Mouse (Mus musculus): ENCODE measurements around the gene Mcee. TPM values are rescaled to one million over a fixed set of nuclear protein-coding genes. Genes with fewer than 3 reads are reported as not detected.

Gene Mcee
- 44.0 and 44.6 TPM in 2 replicates for polyA plus RNA-seq (2016; fragmentation: Nextera tagmentation; extraction: Ambion mirVana)

DNA sequence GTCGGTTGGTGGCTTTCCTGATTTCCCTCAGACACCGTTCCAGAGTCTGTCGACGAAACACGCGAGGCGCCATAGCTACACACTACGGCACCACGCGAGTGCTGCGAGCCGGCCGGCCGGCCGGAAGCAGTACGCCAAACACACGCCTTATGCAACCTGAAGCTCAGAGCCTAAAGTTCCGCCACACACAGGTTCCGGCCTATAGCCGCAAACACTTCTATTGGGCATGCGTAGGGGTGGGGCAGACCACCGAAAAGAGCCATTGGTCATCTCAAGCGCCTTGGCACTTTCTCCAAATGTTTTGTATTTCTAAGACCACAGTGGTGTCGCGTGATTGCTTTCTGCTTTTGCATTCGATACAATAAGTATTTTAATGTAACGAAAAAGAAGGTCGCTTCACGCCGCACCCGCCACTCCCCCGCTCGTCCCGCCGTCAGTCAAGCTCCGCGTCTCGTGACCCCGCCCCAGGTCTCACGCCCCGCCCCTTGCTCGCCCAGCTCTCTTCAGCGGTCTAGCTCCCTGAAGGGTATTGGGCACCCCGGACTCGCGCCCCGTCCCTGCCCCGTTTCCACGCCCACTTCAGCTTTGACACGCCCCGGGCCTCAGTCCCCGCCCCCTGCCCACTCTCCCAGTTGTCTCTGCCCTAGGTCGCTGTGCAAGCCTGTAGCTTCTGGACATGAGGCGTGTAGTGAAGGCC is at the start of gene Mcee, which contains the start of gene Mphosph10:
Gene Mcee, plus strand, starts transcription at position 486 of the 697 bp plus-strand sequence.
Gene Mphosph10, minus strand, starts transcription at position 147 of the 697 bp plus-strand sequence.
- under 1% methylated on average over 54 of the region's 54 CpGs for WGBS
- Histone ChIP-seq H3K4me3 (peak within 1 kb of the TSS; percentile 83), H3K9me3 (no peaks in the 10 kb centered on the region), H3K36me3 (replicated peaks) (peaks cover 26% of the 10 kb centered on the region), H3K27me3 (replicated peaks; ENCODE audit: low read depth, poor library complexity, severe bottlenecking) (no peaks in the 10 kb centered on the region), H3K4me1 (peaks cover 19% of the 10 kb centered on the region), H3K27ac (replicated peaks) (peak within 1 kb of the TSS; percentile 92)
- DNase-seq (ENCODE audit: low spot score): peak; percentile 97

DNA sequence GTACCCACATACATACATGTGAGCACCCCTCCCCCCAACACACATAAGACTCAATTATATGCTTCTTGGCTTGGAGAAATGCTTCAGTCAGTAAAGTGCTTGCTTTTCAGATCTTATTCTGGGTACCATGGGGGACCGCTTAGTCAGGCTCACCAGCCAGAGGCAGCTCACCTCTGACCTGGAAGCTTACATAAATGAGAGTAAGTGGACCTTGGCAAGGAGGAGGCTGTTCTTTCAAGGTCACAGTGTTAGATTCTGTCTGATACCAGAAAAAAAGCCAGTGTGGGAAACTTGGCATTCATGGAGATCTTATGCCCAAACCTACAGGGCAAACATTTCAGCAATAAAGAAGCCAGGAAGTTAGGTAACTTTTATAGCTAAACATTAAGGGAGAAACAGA is 44.6 kb upstream of the Mcee start:
- Histone ChIP-seq H3K27ac (replicated peaks) (no peak overlapping the region), H3K4me3 (no peak overlapping the region), H3K36me3 (replicated peaks) (peaks cover 59% of the 10 kb centered on the region), H3K9me3 (no peaks in the 10 kb centered on the region), H3K27me3 (replicated peaks; ENCODE audit: low read depth, poor library complexity, severe bottlenecking) (no peaks in the 10 kb centered on the region), H3K4me1 (no peaks in the 10 kb centered on the region)
- DNase-seq (ENCODE audit: low spot score): no peak
- WGBS: 82% methylated on average over 1 of the region's 1 CpGs

DNA sequence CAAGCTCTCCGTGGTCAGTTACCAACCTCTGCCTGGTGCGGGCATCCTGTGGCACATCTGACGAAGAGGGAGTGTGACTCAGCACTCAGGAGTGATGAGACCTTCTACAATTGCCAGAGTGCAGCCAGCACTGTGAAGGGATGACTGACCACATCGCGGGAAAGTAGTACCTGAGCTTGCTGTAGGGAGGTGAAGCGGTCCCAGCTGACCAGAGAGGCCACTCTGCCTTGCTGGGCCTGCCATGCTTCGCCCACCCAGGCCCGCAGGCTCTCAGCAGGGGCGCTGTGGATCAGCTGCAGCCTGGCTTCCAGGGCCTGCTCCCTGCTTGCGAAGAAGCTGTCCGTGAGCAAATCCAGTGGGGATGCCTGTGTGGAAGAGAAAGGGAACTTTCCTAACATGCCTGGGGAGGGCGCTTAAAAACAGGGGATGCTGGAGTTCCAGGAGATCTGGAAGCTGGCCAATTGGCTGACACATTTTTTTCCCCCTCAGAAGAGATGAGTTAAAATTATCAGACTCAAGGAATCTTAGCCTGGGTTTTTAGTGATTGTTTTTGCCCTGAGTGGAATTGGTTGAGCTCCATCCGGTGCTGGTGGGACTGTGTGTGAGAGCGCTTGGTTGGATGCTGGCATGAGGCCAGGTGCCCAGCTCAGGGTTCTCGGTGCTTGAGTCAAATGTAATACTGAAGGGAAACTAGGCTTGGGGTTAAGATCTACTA is 43.1 kb upstream of the Mcee start:
- no peak overlapping the region for H3K27ac ChIP-seq (replicated peaks)
- H3K36me3 ChIP-seq (replicated peaks): peaks cover 74% of the 10 kb centered on the region
- no peak for DNase-seq (ENCODE audit: low spot score)
- WGBS: 90% methylated on average over 15 of the region's 15 CpGs
- no peaks in the 10 kb centered on the region for H3K9me3 ChIP-seq
- H3K4me1 ChIP-seq: no peaks in the 10 kb centered on the region
- no peaks in the 10 kb centered on the region for H3K27me3 ChIP-seq (replicated peaks; ENCODE audit: low read depth, poor library complexity, severe bottlenecking)
- H3K4me3 ChIP-seq: no peak overlapping the region

DNA sequence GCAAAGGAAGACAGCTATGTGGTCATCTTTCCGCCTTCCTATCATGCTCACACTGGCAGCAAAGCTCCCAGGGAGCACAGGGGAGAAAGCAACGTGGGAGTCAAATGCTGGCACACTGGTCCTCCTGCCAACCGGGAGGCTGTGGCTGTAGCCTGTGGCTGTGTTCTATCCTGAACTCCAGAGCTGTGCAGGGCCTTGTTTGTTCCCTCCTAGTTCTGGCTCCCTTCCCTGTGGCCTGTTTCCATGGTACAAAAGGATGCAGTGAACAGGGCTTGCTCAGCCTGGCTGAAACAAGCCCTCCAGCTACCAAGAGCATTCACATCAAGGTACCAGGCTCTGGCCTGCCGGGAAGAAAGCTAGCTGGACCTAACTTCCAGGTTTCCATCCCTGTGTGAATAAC is 41.3 kb upstream of the Mcee start:
- Histone ChIP-seq H3K4me3 (no peak overlapping the region), H3K9me3 (no peaks in the 10 kb centered on the region), H3K4me1 (no peaks in the 10 kb centered on the region), H3K27ac (replicated peaks) (no peak overlapping the region), H3K36me3 (replicated peaks) (peaks cover 75% of the 10 kb centered on the region), H3K27me3 (replicated peaks; ENCODE audit: low read depth, poor library complexity, severe bottlenecking) (no peaks in the 10 kb centered on the region)
- DNase-seq (ENCODE audit: low spot score): no peak
- 81% methylated on average over 4 of the region's 4 CpGs for WGBS

DNA sequence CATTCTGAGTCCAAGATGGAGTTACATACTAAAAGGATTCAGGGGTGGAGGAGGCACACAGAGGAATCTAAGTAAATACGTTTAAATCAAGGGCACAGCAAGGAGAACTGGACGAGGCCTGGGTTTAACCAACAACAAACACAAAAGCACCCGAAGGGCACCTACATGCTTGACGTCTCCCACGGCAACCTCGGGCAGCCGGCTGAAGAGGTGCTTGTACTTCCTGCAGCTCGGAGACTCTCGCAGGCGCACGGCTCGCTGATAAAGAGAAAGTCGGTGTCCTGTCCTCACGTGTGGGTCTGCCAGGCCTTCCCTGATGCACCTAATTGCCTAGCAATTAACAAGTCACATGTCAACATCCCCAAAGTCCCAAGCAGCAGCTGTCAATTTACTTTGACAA is 38.2 kb upstream of the Mcee start:
- Histone ChIP-seq H3K27me3 (replicated peaks; ENCODE audit: low read depth, poor library complexity, severe bottlenecking) (no peaks in the 10 kb centered on the region), H3K4me1 (no peaks in the 10 kb centered on the region), H3K36me3 (replicated peaks) (peaks cover 74% of the 10 kb centered on the region), H3K27ac (replicated peaks) (no peak overlapping the region), H3K4me3 (no peak overlapping the region), H3K9me3 (no peaks in the 10 kb centered on the region)
- DNase-seq (ENCODE audit: low spot score): no peak
- WGBS: 68% methylated on average over 14 of the region's 14 CpGs

DNA sequence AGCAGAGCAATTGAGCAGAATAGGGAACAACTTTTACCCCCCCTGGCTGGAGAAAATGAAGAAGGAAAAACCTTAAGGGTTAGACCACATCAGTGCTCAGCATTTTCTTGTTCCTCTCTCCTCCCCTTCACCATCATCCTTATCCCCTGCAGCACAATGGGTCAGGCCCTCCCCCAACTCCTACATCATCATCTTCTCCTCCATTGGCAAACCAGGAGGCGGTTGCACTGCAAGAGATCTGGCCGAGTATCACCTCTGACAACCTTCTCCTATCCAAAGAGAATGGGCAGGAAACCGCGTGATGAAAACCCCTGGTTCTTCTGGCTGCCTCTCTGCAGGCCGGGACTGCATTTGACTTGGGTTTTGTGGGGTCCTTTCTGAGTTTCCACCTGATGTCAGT is 35.7 kb upstream of the Mcee start:
- H3K4me3 ChIP-seq: no peak overlapping the region
- WGBS: 93% methylated on average over 5 of the region's 5 CpGs
- H3K9me3 ChIP-seq: no peaks in the 10 kb centered on the region
- H3K4me1 ChIP-seq: no peaks in the 10 kb centered on the region
- H3K27ac ChIP-seq (replicated peaks): no peak overlapping the region
- no peaks in the 10 kb centered on the region for H3K27me3 ChIP-seq (replicated peaks; ENCODE audit: low read depth, poor library complexity, severe bottlenecking)
- DNase-seq (ENCODE audit: low spot score): no peak
- peaks cover 85% of the 10 kb centered on the region for H3K36me3 ChIP-seq (replicated peaks)

DNA sequence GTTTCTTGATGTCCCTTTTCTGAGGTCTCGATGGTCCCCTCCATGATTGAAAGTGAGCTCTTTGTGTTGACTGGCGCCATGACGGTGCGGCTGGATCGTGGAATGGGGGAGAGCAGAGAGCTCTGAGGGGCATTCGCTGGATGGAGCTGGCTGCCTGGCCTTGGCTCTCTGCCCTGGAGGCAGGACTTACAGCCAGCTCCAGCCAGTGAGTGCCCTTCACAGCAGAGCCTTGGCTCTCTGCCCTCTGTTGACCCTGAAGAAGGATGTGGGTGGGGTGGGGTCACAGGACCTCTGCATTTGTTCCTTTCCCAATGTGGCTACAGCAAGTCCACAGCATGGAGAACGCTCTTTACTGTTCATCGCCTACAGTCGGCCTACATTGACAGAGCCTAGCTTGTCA is 35.0 kb upstream of the Mcee start:
- Histone ChIP-seq H3K27ac (replicated peaks) (no peak overlapping the region), H3K9me3 (no peaks in the 10 kb centered on the region), H3K4me1 (no peaks in the 10 kb centered on the region), H3K27me3 (replicated peaks; ENCODE audit: low read depth, poor library complexity, severe bottlenecking) (no peaks in the 10 kb centered on the region), H3K4me3 (no peak overlapping the region), H3K36me3 (replicated peaks) (peaks cover 87% of the 10 kb centered on the region)
- DNase-seq (ENCODE audit: low spot score): no peak
- 86% methylated on average over 9 of the region's 9 CpGs for WGBS

DNA sequence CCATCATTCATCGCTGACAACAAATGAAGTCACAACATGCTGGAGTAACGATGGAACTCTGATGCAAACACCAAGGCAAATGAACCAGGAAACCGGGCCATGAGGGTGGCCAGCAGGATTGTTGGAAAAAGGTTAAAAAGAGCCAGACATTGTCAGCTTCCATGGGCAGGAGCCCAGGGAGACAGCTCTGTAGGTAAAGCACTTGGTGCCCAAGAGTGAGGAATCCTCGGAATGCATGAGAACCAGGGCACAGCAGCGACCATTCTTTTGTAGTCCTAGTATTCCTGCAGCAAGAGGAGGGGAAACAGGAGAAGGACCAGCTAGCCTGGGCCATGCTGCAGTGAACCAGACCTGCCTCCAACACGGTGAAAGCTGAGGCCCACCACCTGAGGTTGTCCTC is 33.7 kb upstream of the Mcee start:
- DNase-seq (ENCODE audit: low spot score): no peak
- no peak overlapping the region for H3K4me3 ChIP-seq
- peaks cover 87% of the 10 kb centered on the region for H3K36me3 ChIP-seq (replicated peaks)
- no peaks in the 10 kb centered on the region for H3K4me1 ChIP-seq
- no peaks in the 10 kb centered on the region for H3K27me3 ChIP-seq (replicated peaks; ENCODE audit: low read depth, poor library complexity, severe bottlenecking)
- WGBS: 86% methylated on average over 6 of the region's 6 CpGs
- no peaks in the 10 kb centered on the region for H3K9me3 ChIP-seq
- H3K27ac ChIP-seq (replicated peaks): no peak overlapping the region

DNA sequence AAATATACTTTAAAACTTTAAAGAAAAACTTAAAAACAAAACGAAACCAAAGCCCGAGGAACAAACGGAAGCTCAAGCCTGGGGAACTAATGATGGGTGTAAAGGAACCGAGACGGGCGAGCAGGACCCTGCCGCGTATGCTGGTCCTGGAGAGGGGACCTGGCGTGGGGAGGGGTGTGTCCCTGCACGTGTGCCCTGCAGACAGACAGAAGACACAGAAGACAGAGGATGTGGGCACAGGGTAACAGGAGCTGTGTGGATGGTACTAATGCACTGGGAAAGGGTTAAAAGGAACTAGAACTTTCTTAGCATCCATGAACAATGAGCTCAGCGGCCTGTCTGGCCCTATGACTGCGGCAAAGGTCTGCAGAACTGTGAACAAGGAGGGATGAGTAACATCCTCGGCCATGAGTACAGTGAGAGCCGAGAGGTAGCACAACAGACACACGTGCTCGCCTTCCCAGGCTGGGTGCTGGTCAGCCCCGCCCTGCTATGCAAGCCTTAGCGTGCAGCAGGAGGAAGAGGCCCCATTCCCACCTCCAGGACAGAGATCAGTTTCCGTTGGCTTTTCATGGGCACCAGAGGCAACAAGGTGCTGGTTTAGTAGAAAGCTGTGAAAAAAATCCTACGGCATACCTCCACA is 32.3 kb upstream of the Mcee start:
- no peak overlapping the region for H3K27ac ChIP-seq (replicated peaks)
- H3K4me1 ChIP-seq: no peaks in the 10 kb centered on the region
- H3K9me3 ChIP-seq: no peaks in the 10 kb centered on the region
- 79% methylated on average over 20 of the region's 20 CpGs for WGBS
- peaks cover 91% of the 10 kb centered on the region for H3K36me3 ChIP-seq (replicated peaks)
- no peaks in the 10 kb centered on the region for H3K27me3 ChIP-seq (replicated peaks; ENCODE audit: low read depth, poor library complexity, severe bottlenecking)
- no peak overlapping the region for H3K4me3 ChIP-seq
- DNase-seq (ENCODE audit: low spot score): no peak

DNA sequence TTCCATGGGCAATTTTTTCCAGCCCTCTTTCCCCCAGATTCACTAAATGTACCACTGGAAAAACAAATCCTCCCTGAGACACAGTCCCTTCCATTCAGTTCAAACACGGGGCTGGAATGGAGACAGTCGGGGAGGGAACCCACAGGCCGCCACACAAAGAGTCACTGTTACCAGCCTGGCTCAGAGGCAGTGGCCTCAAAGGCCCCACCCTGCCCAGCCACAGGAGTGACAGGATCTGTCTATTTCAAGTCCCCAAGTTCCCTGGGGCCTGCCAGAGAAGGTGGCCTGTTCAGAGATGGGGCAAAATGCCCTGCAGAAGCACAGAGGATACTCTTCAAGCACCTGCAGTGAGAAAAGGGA is 31.8 kb upstream of the Mcee start:
- WGBS: 34% methylated on average over 3 of the region's 3 CpGs
- DNase-seq (ENCODE audit: low spot score): no peak
- Histone ChIP-seq H3K36me3 (replicated peaks) (peaks cover 91% of the 10 kb centered on the region), H3K4me1 (no peaks in the 10 kb centered on the region), H3K4me3 (no peak overlapping the region), H3K27me3 (replicated peaks; ENCODE audit: low read depth, poor library complexity, severe bottlenecking) (no peaks in the 10 kb centered on the region), H3K9me3 (no peaks in the 10 kb centered on the region), H3K27ac (replicated peaks) (no peak overlapping the region)

DNA sequence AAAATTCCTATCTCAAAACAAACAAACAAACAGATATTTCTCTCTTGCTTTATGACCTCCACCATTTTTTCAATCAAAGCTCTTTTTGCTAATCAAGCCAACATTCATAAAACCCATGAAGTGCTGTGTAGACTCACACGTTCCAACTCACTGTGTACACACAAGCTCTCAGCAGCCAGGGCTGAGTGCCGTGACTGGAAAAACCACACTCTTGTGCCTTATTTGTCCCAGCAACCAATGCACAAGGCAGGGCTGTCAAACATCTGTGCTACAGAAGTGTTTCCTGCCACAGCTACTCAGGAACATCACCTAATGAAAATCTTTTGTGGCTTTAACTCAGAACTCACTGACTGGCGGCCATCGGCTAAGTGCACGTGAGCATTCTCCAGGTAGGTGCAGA is 26.5 kb upstream of the Mcee start:
- Histone ChIP-seq H3K4me1 (no peaks in the 10 kb centered on the region), H3K4me3 (no peak overlapping the region), H3K9me3 (no peaks in the 10 kb centered on the region), H3K27ac (replicated peaks) (no peak overlapping the region), H3K36me3 (replicated peaks) (peaks cover 91% of the 10 kb centered on the region), H3K27me3 (replicated peaks; ENCODE audit: low read depth, poor library complexity, severe bottlenecking) (no peaks in the 10 kb centered on the region)
- 94% methylated on average over 5 of the region's 5 CpGs for WGBS
- DNase-seq (ENCODE audit: low spot score): no peak

DNA sequence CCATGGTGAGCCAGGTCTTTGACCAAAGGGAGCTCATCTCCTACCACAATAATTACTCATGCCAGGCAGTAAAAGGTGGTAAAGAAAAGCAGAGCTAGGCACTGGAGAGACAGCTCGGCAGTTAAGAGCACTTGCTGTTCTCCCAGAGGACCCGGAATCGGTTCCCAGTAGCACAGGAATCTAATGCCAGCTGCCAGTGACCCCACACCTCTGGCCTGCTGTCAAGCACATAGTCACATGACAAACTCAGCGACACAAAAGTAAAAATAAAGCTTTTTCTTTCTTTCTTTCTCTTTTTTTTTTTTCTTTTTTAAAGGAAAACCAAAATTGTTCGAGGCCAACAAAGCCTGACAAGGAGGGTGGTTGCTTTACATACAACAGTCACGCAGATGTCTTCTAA is 22.6 kb upstream of the Mcee start:
- Histone ChIP-seq H3K4me1 (peaks cover 14% of the 10 kb centered on the region), H3K36me3 (replicated peaks) (peaks cover 62% of the 10 kb centered on the region), H3K9me3 (no peaks in the 10 kb centered on the region), H3K27me3 (replicated peaks; ENCODE audit: low read depth, poor library complexity, severe bottlenecking) (no peaks in the 10 kb centered on the region), H3K4me3 (no peak overlapping the region), H3K27ac (replicated peaks) (no peak overlapping the region)
- 90% methylated on average over 6 of the region's 6 CpGs for WGBS
- no peak for DNase-seq (ENCODE audit: low spot score)
